Mouse (Mus musculus) thymus, adult 2 months (tissue): ENCODE results near the gene Ccnyl1.

Experiments used
- CTCF ChIP-seq: fragments of 200-500 bp; IDR thresholded peaks from 2 replicates; pipeline ENCODE4 v1.5.1; 2012; ENCODE audit warnings: mild to moderate bottlenecking, control low read depth, low read length, moderate library complexity, borderline replicate concordance; ENCODE audit not compliant: control insufficient read depth, poor library complexity, insufficient read depth; ENCODE audit errors: extremely low read depth
- POLR2A ChIP-seq: fragments of 200-500 bp; IDR thresholded peaks from 2 replicates; pipeline ENCODE4 v1.6.1; 2012; ENCODE audit warnings: mild to moderate bottlenecking, low read length, control low read depth, moderate library complexity; ENCODE audit not compliant: control insufficient read depth, poor library complexity, insufficient read depth; ENCODE audit errors: extremely low read depth

GRCm38 (mm10) chr1:64684440-64684839 lies 5.8 kb upstream of the Ccnyl1 start:
- TF ChIP-seq POLR2A = no peak
- no peak for TF ChIP-seq CTCF
